Mouse (Mus musculus): ENCODE results near the gene Nrros. TPM values are rescaled to one million over a fixed set of nuclear protein-coding genes. Genes with fewer than 3 reads are reported as not detected.

The Nrros gene
- polyA plus RNA-seq, 1 experiment: 0.61 TPM

- H3K4me3 ChIP-seq (ENCODE audit: low read depth, low read length): no peak overlapping the region
- peaks cover 4% of the 10 kb centered on the region; the same call in 1 of the 2 replicates for H3K9me3 ChIP-seq (replicated peaks; ENCODE audit: control insufficient read depth, insufficient read depth, low read length, poor library complexity, severe bottlenecking)
- H3K9ac ChIP-seq (ENCODE audit: low read depth, poor library complexity, severe bottlenecking): no peak overlapping the region
- peaks cover 2% of the 10 kb centered on the region for H3K4me1 ChIP-seq (ENCODE audit: control insufficient read depth, insufficient read depth, low read length)
- no peak for TF ChIP-seq EP300 (IDR thresholded peaks at IDR 0.05; ENCODE audit: insufficient read depth, low read depth, low read length)
- no peak for TF ChIP-seq CTCF (IDR thresholded peaks at IDR 0.05; ENCODE audit: low read depth, low read length)
- no peak for TF ChIP-seq POLR2A (IDR thresholded peaks at IDR 0.05; ENCODE audit: insufficient read depth, low read length)
- H3K36me3 ChIP-seq (ENCODE audit: control insufficient read depth, insufficient read depth, low read length, poor library complexity, severe bottlenecking): no peaks in the 10 kb centered on the region
- H3K27me3 ChIP-seq (ENCODE audit: control insufficient read depth, insufficient read depth, low read length, poor library complexity, severe bottlenecking): no peaks in the 10 kb centered on the region
- H3K27ac ChIP-seq (ENCODE audit: insufficient read depth, low read length): no peak overlapping the region
These were observed 2.6 kb upstream of the Nrros start for GRCm38 (mm10) chr16:32167819-32168545.

- Histone ChIP-seq H3K9me3 (replicated peaks; ENCODE audit: control insufficient read depth, insufficient read depth, low read length, poor library complexity, severe bottlenecking) (peaks cover 4% of the 10 kb centered on the region; the same call in 1 of the 2 replicates), H3K27me3 (ENCODE audit: control insufficient read depth, insufficient read depth, low read length, poor library complexity, severe bottlenecking) (no peaks in the 10 kb centered on the region), H3K4me3 (ENCODE audit: low read depth, low read length) (no peak overlapping the region), H3K36me3 (ENCODE audit: control insufficient read depth, insufficient read depth, low read length, poor library complexity, severe bottlenecking) (no peaks in the 10 kb centered on the region), H3K27ac (ENCODE audit: insufficient read depth, low read length) (no peak overlapping the region), H3K9ac (ENCODE audit: low read depth, poor library complexity, severe bottlenecking) (no peak overlapping the region), H3K4me1 (ENCODE audit: control insufficient read depth, insufficient read depth, low read length) (peaks cover 2% of the 10 kb centered on the region)
- TF ChIP-seq EP300 (IDR thresholded peaks at IDR 0.05; ENCODE audit: insufficient read depth, low read depth, low read length): no peak
- TF ChIP-seq CTCF (IDR thresholded peaks at IDR 0.05; ENCODE audit: low read depth, low read length): no peak
- no peak for TF ChIP-seq POLR2A (IDR thresholded peaks at IDR 0.05; ENCODE audit: insufficient read depth, low read length)
These were observed 882 bp downstream of the Nrros start for GRCm38 (mm10) chr16:32164396-32165027.

- H3K27me3 ChIP-seq (ENCODE audit: control insufficient read depth, insufficient read depth, low read length, poor library complexity, severe bottlenecking): no peaks in the 10 kb centered on the region
- H3K9me3 ChIP-seq (replicated peaks; ENCODE audit: control insufficient read depth, insufficient read depth, low read length, poor library complexity, severe bottlenecking): peaks cover 4% of the 10 kb centered on the region; the same call in 1 of the 2 replicates
- no peak overlapping the region for H3K27ac ChIP-seq (ENCODE audit: insufficient read depth, low read length)
- H3K4me1 ChIP-seq (ENCODE audit: control insufficient read depth, insufficient read depth, low read length): peaks cover 2% of the 10 kb centered on the region
- no peak overlapping the region for H3K9ac ChIP-seq (ENCODE audit: low read depth, poor library complexity, severe bottlenecking)
- H3K4me3 ChIP-seq (ENCODE audit: low read depth, low read length): no peak overlapping the region
- TF ChIP-seq CTCF (IDR thresholded peaks at IDR 0.05; ENCODE audit: low read depth, low read length) (no peak), EP300 (IDR thresholded peaks at IDR 0.05; ENCODE audit: insufficient read depth, low read depth, low read length) (no peak), POLR2A (IDR thresholded peaks at IDR 0.05; ENCODE audit: insufficient read depth, low read length) (no peak)
- H3K36me3 ChIP-seq (ENCODE audit: control insufficient read depth, insufficient read depth, low read length, poor library complexity, severe bottlenecking): no peaks in the 10 kb centered on the region
These were observed 1.5 kb downstream of the Nrros start for GRCm38 (mm10) chr16:32163891-32164290.

GRCm38 (mm10) chr16:32163392-32163791, 2.0 kb downstream of the Nrros start:
- H3K27ac ChIP-seq (ENCODE audit: insufficient read depth, low read length): no peak overlapping the region
- TF ChIP-seq EP300 (IDR thresholded peaks at IDR 0.05; ENCODE audit: insufficient read depth, low read depth, low read length) (no peak), POLR2A (IDR thresholded peaks at IDR 0.05; ENCODE audit: insufficient read depth, low read length) (no peak), CTCF (IDR thresholded peaks at IDR 0.05; ENCODE audit: low read depth, low read length) (no peak)
- peaks cover 2% of the 10 kb centered on the region for H3K4me1 ChIP-seq (ENCODE audit: control insufficient read depth, insufficient read depth, low read length)
- H3K4me3 ChIP-seq (ENCODE audit: low read depth, low read length): no peak overlapping the region
- H3K36me3 ChIP-seq (ENCODE audit: control insufficient read depth, insufficient read depth, low read length, poor library complexity, severe bottlenecking): no peaks in the 10 kb centered on the region
- no peak overlapping the region for H3K9ac ChIP-seq (ENCODE audit: low read depth, poor library complexity, severe bottlenecking)
- peaks cover 4% of the 10 kb centered on the region; the same call in 1 of the 2 replicates for H3K9me3 ChIP-seq (replicated peaks; ENCODE audit: control insufficient read depth, insufficient read depth, low read length, poor library complexity, severe bottlenecking)
- H3K27me3 ChIP-seq (ENCODE audit: control insufficient read depth, insufficient read depth, low read length, poor library complexity, severe bottlenecking): no peaks in the 10 kb centered on the region

- Histone ChIP-seq H3K9ac (ENCODE audit: low read depth, poor library complexity, severe bottlenecking) (no peak overlapping the region), H3K4me3 (ENCODE audit: low read depth, low read length) (no peak overlapping the region), H3K9me3 (replicated peaks; ENCODE audit: control insufficient read depth, insufficient read depth, low read length, poor library complexity, severe bottlenecking) (0 out of 2 replicates have a peak, but pooled peaks cover 3% of the 10 kb centered on the region), H3K4me1 (ENCODE audit: control insufficient read depth, insufficient read depth, low read length) (peaks cover 2% of the 10 kb centered on the region), H3K27ac (ENCODE audit: insufficient read depth, low read length) (no peak overlapping the region), H3K36me3 (ENCODE audit: control insufficient read depth, insufficient read depth, low read length, poor library complexity, severe bottlenecking) (no peaks in the 10 kb centered on the region), H3K27me3 (ENCODE audit: control insufficient read depth, insufficient read depth, low read length, poor library complexity, severe bottlenecking) (no peaks in the 10 kb centered on the region)
- no peak for TF ChIP-seq CTCF (IDR thresholded peaks at IDR 0.05; ENCODE audit: low read depth, low read length)
- no peak for TF ChIP-seq POLR2A (IDR thresholded peaks at IDR 0.05; ENCODE audit: insufficient read depth, low read length)
- no peak for TF ChIP-seq EP300 (IDR thresholded peaks at IDR 0.05; ENCODE audit: insufficient read depth, low read depth, low read length)
These were observed 4.6 kb downstream of the Nrros start for GRCm38 (mm10) chr16:32160742-32161323.
